In the genomic region with DNA sequence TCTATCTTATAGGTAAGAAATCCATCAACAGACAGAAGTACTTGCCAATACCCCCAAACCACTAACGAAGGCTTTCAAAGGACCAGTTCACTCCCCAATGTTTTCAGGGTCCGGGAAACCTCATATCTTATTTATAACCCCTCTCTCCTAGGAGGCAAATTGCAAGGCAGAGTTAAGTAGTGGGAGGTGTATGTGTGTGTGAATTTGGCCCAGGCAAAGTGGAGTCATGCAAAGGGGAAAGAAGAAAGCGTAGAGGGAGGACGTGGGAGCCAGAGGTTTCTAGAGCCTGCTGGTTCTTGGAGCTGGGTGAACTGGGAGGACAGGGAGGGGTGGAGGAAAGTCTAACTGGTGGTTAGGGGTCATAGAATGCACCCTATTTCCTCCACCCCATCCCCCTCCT, we compare ENCODE assay signal across 23 mouse cellular contexts.
"Had no signal": no experiment of that assay in that cellular context is flagged by ENCODE, and none has a peak within 500 bp of the region (broad histone marks: within the 10 kb centered on the region; RNA-seq: fewer than 3 reads in every experiment).

No protein-coding gene starts in this region.

- DNase-seq: forebrain, postnatal 0 days; gastrocnemius, postnatal 14 days; gastrocnemius, postnatal 36 days; heart, adult 18-20 months; heart, postnatal 10 days; heart, postnatal 36 days; kidney, adult 11 months; kidney, adult 2 months; kidney, adult 9 months; kidney, postnatal 14 days; kidney, postnatal 36 days; layer of hippocampus, adult 9-11 months; layer of hippocampus, postnatal 36 days; left cerebral cortex, postnatal 4 days had no signal

- H3K9ac ChIP-seq: forebrain, embryonic 15.5 days; forebrain, postnatal 0 days; heart, embryonic 12.5 days; hindbrain, embryonic 13.5 days; hindbrain, embryonic 15.5 days; limb, embryonic 12.5 days had no signal

- H3K9me3 ChIP-seq: forebrain, embryonic 15.5 days; heart, embryonic 10.5 days; heart, embryonic 12.5 days; hindbrain, embryonic 13.5 days; hindbrain, embryonic 15.5 days; limb, embryonic 12.5 days had no signal

- H3K27ac ChIP-seq: forebrain, embryonic 15.5 days; heart, embryonic 10.5 days; hindbrain, embryonic 13.5 days; hindbrain, embryonic 15.5 days; hindbrain, postnatal 0 days; kidney, postnatal 0 days; limb, embryonic 12.5 days had no signal

- H3K27me3 ChIP-seq: heart, embryonic 12.5 days; hindbrain, embryonic 13.5 days; hindbrain, embryonic 15.5 days had no signal

- H3K36me3 ChIP-seq: forebrain, embryonic 15.5 days; heart, embryonic 10.5 days; hindbrain, embryonic 15.5 days; limb, embryonic 12.5 days had no signal

- ATAC-seq: forebrain, embryonic 15.5 days; forebrain, postnatal 0 days; hindbrain, postnatal 0 days; intestine, embryonic 16.5 days had no signal

- H3K4me3 ChIP-seq: forebrain, embryonic 15.5 days; heart, embryonic 10.5 days; heart, embryonic 12.5 days; hindbrain, embryonic 13.5 days; hindbrain, embryonic 15.5 days; limb, embryonic 12.5 days had no signal

- H3K4me2 ChIP-seq: forebrain, embryonic 15.5 days; heart, embryonic 12.5 days; hindbrain, embryonic 13.5 days; hindbrain, embryonic 15.5 days; limb, embryonic 12.5 days had no signal

- H3K4me1 ChIP-seq: hindbrain, embryonic 13.5 days; hindbrain, embryonic 15.5 days had no signal
